Mouse (Mus musculus): Measurements from ENCODE around the gene Cnih2. TPM values are rescaled to one million over a fixed set of nuclear protein-coding genes. Genes with fewer than 3 reads are reported as not detected.

Cnih2 gene
- polyA plus RNA-seq, 1 experiment from 2014 or later, result 3.8 TPM

DNA sequence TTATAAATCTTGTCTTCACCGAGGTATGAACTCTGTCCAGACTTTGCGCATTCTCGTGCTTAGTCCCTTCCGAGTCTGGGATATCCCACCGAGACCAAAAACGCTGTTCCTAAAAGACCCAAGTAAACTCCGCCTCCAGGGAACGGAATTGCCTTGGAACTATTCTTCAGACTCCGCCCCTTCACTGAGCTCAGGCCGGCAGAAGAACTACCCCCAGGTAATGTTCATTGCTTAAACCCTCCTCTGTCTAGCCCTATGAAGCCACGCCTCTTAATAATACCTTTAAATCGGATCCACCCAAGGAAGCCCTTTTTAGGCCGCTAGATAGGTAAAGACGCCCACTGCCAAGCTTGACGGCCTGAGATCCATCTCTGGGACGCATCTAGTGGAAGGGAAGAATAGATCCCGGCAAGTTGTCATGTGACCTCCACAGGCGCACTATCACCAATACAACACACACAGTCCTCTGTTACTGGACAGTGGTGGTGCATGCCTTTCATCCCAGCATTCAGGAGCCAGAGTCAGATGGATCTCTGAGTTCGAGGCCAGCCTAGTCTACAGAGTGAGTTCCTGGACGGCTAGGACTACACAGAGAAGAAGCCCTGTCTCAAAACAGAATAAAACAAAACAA, 25.8 kb downstream of the Cnih2 start:
- 6% methylated on average over 20 of the region's 20 CpGs for WGBS (ENCODE audit: insufficient replicate concordance)
- peak overlapping the region; percentile 54 for H3K9ac ChIP-seq
- no peaks in the 10 kb centered on the region for H3K9me3 ChIP-seq (replicated peaks)
- H3K4me3 ChIP-seq, result peak overlapping the region; percentile 57
- peak; percentile 29; the same call in 1 of the 2 replicates for ATAC-seq
- no peaks in the 10 kb centered on the region for H3K36me3 ChIP-seq
- H3K27ac ChIP-seq, result peak overlapping the region; percentile 64
- H3K4me1 ChIP-seq, result peaks cover 56% of the 10 kb centered on the region
- peaks cover 74% of the 10 kb centered on the region for H3K27me3 ChIP-seq (replicated peaks)
- peak overlapping the region; percentile 92 for H3K4me2 ChIP-seq

DNA sequence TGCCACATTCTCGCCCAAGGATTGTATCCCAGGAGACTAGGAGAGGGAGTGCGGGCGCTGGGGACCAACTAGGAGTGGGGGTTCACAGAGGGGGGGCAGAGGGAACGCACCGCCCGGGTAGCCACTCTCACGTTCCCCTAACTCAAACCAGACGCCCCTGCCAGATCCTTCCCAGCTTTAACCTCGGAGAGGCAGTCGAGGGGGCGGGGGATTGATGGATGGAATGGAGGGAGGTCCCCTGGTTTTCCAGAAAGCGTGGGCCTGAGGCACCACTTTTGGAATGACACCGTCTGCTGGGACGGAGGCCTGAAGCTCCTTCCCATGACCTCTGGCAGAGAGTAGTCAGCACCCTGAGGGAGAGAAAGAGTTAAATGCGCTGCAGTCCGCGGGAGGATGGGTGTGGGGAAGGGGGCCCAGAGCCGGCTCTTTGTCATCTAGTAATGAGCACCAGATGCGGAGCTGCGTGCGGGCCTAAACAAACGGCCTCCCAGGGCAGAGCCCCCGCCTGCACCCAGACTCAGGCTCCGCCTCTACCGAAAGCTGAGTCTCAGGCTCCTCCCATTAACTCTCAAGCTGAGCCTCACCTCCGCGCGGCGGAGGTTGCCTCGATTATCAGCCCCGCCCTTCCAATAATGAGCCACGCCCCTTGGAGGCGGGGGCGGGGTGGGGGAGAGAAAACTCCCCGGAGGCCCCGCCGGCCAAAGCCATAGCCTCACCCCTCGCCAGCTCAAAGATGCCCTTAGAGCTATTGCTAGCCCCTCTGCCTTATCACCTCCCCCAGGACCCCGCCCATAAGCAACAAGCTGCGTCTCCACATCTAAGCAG, 26.6 kb downstream of the Cnih2 start:
- no peaks in the 10 kb centered on the region for H3K9me3 ChIP-seq (replicated peaks)

DNA sequence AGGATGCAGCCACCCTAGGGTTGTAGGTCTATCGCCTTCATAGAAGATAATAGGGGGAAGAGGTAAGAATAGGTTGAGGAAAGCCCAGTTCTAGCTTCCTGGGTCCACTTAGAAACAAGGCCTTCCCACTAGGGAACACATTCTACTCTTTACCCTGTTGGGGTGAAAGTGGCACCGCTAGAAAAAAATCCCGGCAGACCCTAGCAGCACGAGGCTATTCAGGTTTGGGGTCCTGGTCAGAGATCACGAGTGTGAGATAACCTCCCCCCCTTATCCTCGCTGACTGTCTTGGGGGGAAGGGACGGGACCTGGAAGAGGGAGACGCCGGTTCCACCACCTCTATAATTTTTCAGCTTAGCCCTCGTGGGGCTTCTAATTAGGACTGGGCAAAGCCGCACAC, 27.2 kb downstream of the Cnih2 start:
- H3K9me3 ChIP-seq (replicated peaks), result no peaks in the 10 kb centered on the region
- H3K36me3 ChIP-seq, result no peaks in the 10 kb centered on the region
- H3K4me3 ChIP-seq, result peak overlapping the region; percentile 57
- peak overlapping the region; percentile 92 for H3K4me2 ChIP-seq
- peaks cover 76% of the 10 kb centered on the region for H3K27me3 ChIP-seq (replicated peaks)
- H3K4me1 ChIP-seq, result peaks cover 64% of the 10 kb centered on the region
- H3K27ac ChIP-seq, result peak overlapping the region; percentile 64
- no peak overlapping the region for H3K9ac ChIP-seq
- 14% methylated on average over 11 of the region's 11 CpGs for WGBS (ENCODE audit: insufficient replicate concordance)
- no peak for ATAC-seq

More for the DNA sequence above, 26.6 kb downstream of the Cnih2 start:
- Histone ChIP-seq H3K27me3 (replicated peaks) (peaks cover 81% of the 10 kb centered on the region), H3K4me3 (peak overlapping the region; percentile 57), H3K27ac (peak overlapping the region; percentile 64), H3K4me1 (peaks cover 63% of the 10 kb centered on the region), H3K36me3 (no peaks in the 10 kb centered on the region), H3K9ac (peak overlapping the region; percentile 54), H3K4me2 (peak overlapping the region; percentile 92)
- peak; percentile 77 for ATAC-seq
- 4% methylated on average over 40 of the region's 40 CpGs for WGBS (ENCODE audit: insufficient replicate concordance)

DNA sequence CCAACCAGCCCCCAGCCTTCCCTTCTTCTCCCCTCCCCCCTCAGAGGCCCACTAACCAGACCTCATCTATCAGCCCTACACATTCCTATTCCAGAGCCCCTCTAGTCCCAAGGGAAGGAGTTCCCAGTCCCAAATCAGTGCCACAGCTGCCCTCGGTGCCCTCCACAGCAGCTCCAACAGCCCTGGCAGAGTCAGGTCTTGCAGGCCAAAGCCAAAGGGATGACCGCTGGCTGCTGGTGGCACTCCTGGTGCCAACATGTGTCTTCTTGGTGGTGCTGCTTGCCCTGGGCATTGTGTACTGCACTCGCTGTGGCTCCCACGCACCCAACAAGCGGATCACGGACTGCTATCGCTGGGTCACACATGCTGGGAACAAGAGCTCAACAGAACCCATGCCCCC, 28.3 kb downstream of the Cnih2 start:
- Histone ChIP-seq H3K4me1 (peaks cover 71% of the 10 kb centered on the region), H3K36me3 (no peaks in the 10 kb centered on the region), H3K27ac (no peak overlapping the region), H3K4me3 (0 out of 2 replicates have a peak overlapping the region, but pooled peaks have one; percentile 2), H3K27me3 (replicated peaks) (peaks cover 65% of the 10 kb centered on the region), H3K9me3 (replicated peaks) (no peaks in the 10 kb centered on the region), H3K4me2 (peak overlapping the region; percentile 92), H3K9ac (no peak overlapping the region)
- WGBS (ENCODE audit: insufficient replicate concordance), result 66% methylated on average over 7 of the region's 7 CpGs
- no peak for ATAC-seq

DNA sequence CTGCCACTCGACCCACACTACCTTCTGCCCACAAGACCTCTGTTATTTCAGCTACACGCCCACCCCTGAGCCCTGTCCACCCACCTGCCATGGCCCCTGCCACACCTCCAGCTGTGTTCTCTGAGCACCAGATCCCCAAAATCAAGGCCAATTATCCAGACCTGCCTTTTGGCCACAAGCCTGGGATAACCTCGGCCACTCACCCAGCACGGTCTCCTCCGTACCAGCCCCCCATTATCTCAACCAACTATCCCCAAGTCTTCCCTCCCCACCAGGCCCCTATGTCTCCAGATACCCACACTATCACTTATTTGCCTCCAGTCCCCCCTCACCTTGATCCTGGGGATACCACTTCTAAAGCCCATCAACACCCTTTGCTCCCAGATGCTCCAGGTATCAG, 28.8 kb downstream of the Cnih2 start:
- Histone ChIP-seq H3K27ac (no peak overlapping the region), H3K27me3 (replicated peaks) (peaks cover 60% of the 10 kb centered on the region), H3K36me3 (no peaks in the 10 kb centered on the region), H3K4me1 (peaks cover 73% of the 10 kb centered on the region), H3K4me2 (peak overlapping the region; percentile 92), H3K9ac (no peak overlapping the region), H3K9me3 (replicated peaks) (no peaks in the 10 kb centered on the region), H3K4me3 (no peak overlapping the region)
- ATAC-seq, result no peak
- 63% methylated on average over 5 of the region's 5 CpGs for WGBS (ENCODE audit: insufficient replicate concordance)

DNA sequence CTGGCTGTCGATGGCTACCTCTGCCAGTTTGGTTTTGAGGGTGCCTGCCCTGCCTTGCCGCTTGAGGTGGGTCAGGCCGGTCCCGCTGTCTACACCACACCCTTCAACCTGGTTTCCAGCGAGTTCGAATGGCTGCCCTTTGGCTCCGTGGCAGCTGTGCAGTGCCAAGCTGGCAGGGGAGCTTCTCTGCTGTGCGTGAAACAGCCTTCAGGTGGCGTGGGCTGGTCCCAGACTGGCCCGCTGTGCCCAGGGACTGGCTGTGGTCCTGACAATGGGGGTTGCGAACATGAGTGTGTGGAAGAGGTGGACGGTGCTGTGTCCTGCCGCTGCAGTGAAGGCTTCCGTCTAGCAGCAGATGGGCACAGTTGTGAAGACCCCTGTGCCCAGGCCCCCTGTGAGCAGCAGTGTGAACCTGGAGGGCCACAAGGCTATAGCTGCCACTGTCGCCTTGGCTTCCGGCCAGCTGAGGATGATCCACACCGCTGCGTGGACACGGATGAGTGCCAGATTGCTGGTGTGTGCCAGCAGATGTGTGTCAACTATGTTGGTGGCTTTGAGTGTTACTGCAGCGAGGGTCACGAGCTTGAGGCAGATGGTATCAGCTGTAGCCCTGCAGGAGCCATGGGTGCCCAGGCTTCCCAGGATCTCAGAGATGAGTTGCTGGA, 29.6 kb downstream of the Cnih2 start:
- Histone ChIP-seq H3K4me3 (peak overlapping the region; percentile 56), H3K4me1 (peaks cover 73% of the 10 kb centered on the region), H3K27me3 (replicated peaks) (peaks cover 52% of the 10 kb centered on the region), H3K9ac (peak overlapping the region; percentile 71), H3K27ac (peak overlapping the region; percentile 83; the same call in 1 of the 2 replicates), H3K36me3 (no peaks in the 10 kb centered on the region), H3K9me3 (replicated peaks) (no peaks in the 10 kb centered on the region), H3K4me2 (peak overlapping the region; percentile 92)
- WGBS (ENCODE audit: insufficient replicate concordance), result 45% methylated on average over 21 of the region's 21 CpGs
- no peak for ATAC-seq

DNA sequence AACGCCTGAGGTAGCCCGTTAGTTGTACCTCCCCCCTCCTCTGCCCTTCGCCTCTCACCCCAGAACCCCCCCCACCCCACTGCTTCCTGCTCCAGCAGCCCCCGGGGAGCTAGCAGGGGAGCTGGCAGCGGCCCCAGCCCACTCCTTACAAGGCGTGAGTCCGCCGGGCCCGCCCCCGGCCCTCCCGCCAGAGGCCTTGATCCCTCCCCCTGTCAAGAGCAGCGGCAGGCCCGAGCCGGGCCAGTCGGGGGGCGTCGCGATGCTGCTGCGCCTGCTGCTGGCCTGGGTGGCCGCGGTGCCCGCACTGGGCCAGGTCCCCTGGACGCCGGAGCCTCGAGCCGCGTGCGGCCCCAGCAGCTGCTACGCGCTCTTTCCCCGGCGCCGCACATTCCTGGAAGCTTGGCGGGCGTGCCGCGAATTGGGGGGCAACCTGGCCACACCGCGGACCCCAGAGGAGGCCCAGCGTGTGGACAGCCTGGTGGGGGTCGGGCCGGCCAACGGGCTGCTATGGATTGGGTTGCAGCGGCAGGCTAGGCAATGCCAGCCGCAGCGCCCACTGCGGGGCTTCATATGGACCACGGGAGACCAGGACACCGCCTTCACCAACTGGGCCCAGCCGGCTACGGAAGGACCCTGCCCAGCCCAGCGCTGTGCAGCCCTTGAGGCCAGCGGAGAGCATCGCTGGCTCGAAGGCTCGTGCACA, 30.3 kb downstream of the Cnih2 start, which contains the start of gene Cd248:
TSS of gene Cd248 (plus strand) at position 212 of the 703 bp plus-strand sequence.
- peaks cover 48% of the 10 kb centered on the region for H3K27me3 ChIP-seq (replicated peaks)
- H3K36me3 ChIP-seq, result no peaks in the 10 kb centered on the region
- H3K27ac ChIP-seq, result peak within 1 kb of the TSS; percentile 83
- peak within 1 kb of the TSS; percentile 56 for H3K4me3 ChIP-seq
- peak; percentile 17 for ATAC-seq
- WGBS (ENCODE audit: insufficient replicate concordance), result 2% methylated on average over 56 of the region's 56 CpGs
- no peaks in the 10 kb centered on the region for H3K9me3 ChIP-seq (replicated peaks)
- peaks cover 72% of the 10 kb centered on the region for H3K4me1 ChIP-seq
- H3K4me2 ChIP-seq, result peak within 1 kb of the TSS; percentile 92
- H3K9ac ChIP-seq, result peak within 1 kb of the TSS; percentile 71

DNA sequence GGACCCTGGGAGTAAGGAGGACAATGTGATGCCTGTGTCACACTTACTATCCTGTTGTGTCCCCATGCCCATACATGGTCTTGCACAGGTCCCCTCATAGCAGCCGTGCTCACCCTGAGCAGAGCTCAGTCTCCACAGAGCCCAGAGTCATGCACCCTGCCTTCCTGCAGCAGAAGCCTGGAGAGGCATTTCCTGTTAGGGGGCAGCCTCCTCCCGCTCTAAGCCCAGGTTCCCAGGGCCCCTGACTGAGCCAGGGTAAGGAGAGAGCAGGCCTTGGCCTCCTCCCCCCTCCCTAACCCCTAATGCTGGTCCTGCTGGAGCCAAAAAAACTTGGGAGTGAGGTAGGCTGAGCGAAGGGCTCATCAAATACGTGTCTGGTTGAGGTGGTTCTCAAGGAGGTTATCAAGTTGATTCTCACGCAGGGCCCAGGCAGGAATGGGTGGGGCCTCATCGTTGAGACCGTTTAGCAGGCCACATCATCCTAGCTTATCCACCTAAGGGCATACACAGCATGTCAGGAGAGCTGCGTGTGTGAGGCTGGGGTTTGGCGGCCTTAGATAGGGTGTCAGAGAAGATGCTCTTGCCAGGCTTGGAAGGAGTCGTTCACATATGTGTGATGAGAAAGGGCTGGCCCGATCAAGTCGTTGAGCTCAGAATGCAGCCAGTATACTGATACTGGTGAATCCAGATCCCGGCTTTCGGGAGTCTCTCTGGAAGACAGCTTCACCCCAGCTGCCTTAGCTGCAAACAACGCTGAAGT, 31.1 kb downstream of the Cnih2 start:
- H3K27ac ChIP-seq, result peak overlapping the region; percentile 83
- peak overlapping the region; percentile 56 for H3K4me3 ChIP-seq
- 4% methylated on average over 15 of the region's 15 CpGs for WGBS (ENCODE audit: insufficient replicate concordance)
- H3K9ac ChIP-seq, result peak overlapping the region; percentile 71
- H3K27me3 ChIP-seq (replicated peaks), result peaks cover 55% of the 10 kb centered on the region
- peaks cover 70% of the 10 kb centered on the region for H3K4me1 ChIP-seq
- H3K4me2 ChIP-seq, result peak overlapping the region; percentile 92
- no peaks in the 10 kb centered on the region for H3K9me3 ChIP-seq (replicated peaks)
- H3K36me3 ChIP-seq, result no peaks in the 10 kb centered on the region
- ATAC-seq, result peak; percentile 85

DNA sequence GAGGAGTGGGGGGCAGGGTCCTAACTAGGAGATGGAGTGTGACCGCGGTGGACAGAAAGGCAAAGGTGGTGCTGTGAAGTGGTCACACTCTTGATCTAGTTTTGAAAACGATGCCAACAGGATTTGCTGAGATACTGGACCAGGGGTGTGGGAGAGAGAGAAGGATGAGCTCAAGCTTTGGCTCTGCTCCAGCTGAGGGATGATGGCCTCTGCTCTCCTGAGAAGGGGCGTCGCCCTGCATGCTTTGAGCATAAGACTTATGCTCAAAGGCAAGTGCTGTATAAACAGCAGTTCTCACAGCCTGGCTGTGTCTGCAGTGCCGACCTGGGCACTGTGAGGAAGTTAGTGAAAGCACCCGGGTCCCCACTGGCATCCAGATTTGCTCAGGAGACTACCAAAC, 33.2 kb downstream of the Cnih2 start:
- H3K27me3 ChIP-seq (replicated peaks), result peaks cover 41% of the 10 kb centered on the region
- H3K4me3 ChIP-seq, result no peak overlapping the region
- no peaks in the 10 kb centered on the region for H3K36me3 ChIP-seq
- peaks cover 63% of the 10 kb centered on the region for H3K4me1 ChIP-seq
- WGBS (ENCODE audit: insufficient replicate concordance), result 61% methylated on average over 7 of the region's 7 CpGs
- no peaks in the 10 kb centered on the region for H3K9me3 ChIP-seq (replicated peaks)
- no peak overlapping the region for H3K27ac ChIP-seq
- no peak overlapping the region for H3K9ac ChIP-seq
- ATAC-seq, result no peak
- no peak overlapping the region for H3K4me2 ChIP-seq

DNA sequence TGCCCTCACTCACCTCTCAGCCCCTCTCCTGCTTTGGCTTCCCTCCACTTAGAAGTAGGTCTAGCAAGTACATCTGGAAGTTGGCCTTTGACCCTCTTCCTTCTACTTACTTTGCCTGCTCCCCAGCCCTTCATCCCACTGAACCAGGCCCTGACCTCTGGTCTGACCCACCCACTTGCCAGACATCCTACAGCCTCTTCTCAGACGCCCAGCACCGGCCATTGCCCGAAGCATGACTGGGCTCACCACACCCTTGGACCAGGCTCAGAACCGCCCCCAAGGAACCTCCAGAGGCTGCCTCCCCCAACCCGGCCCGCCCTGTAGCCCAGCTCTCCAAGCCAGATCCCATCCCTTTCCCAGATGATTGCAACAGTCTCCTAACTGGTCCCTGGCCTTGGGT, 35.9 kb downstream of the Cnih2 start:
- H3K9me3 ChIP-seq (replicated peaks), result no peaks in the 10 kb centered on the region
- H3K4me2 ChIP-seq, result no peak overlapping the region
- no peak for ATAC-seq
- H3K27ac ChIP-seq, result no peak overlapping the region
- H3K27me3 ChIP-seq (replicated peaks), result peaks cover 30% of the 10 kb centered on the region
- no peak overlapping the region for H3K9ac ChIP-seq
- WGBS (ENCODE audit: insufficient replicate concordance), result 57% methylated on average over 6 of the region's 6 CpGs
- peaks cover 61% of the 10 kb centered on the region for H3K4me1 ChIP-seq
- H3K36me3 ChIP-seq, result no peaks in the 10 kb centered on the region
- H3K4me3 ChIP-seq, result no peak overlapping the region

DNA sequence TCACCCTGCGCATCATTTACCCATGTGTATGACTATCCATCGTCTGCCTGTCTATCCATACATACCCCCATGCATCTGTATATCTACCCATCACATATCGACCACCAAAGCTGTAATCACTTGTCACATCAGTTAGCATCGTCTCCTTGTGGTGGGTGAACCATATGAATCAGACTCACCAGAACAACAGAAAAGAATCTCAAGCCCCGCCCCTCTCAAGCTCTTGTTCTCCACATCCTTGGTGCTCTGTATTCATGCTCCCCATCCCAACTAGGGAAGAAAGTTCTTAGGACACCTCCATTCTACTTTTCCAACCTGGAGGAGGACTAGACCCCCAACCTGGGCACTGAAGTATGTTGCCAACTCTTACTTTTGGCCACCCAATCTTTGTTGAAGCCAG, 36.3 kb downstream of the Cnih2 start:
- Histone ChIP-seq H3K4me3 (no peak overlapping the region), H3K36me3 (no peaks in the 10 kb centered on the region), H3K27me3 (replicated peaks) (peaks cover 25% of the 10 kb centered on the region), H3K4me1 (peaks cover 58% of the 10 kb centered on the region), H3K9ac (no peak overlapping the region), H3K27ac (no peak overlapping the region), H3K9me3 (replicated peaks) (no peaks in the 10 kb centered on the region), H3K4me2 (no peak overlapping the region)
- ATAC-seq, result no peak
- WGBS (ENCODE audit: insufficient replicate concordance), result 56% methylated on average over 5 of the region's 5 CpGs
